Mouse (Mus musculus): ENCODE measurements around the gene Ube2f. TPM values are rescaled to one million over a fixed set of nuclear protein-coding genes. Genes with fewer than 3 reads are reported as not detected.

Gene Ube2f
- total RNA-seq, 1 experiment from 2014 or later: 40.9 TPM

- ATAC-seq (replicated peaks in 1 of 2; ENCODE audit: insufficient read depth in 1 of 2, low FRiP score in 2 of 2, low TSS enrichment in 1 of 2, low read depth in 1 of 2, poor library complexity in 2 of 2, severe bottlenecking in 2 of 2): no peak
These were observed 22.6 kb upstream of the Ube2f start for GRCm38 (mm10) chr1:91227381-91228054.

GRCm38 (mm10) chr1:91231142-91231541 is 19.0 kb upstream of the Ube2f start:
- ATAC-seq (replicated peaks in 1 of 2; ENCODE audit: insufficient read depth in 1 of 2, low FRiP score in 2 of 2, low TSS enrichment in 1 of 2, low read depth in 1 of 2, poor library complexity in 2 of 2, severe bottlenecking in 2 of 2): peak; percentile 44 to 68

GRCm38 (mm10) chr1:91231896-91232295 is 18.2 kb upstream of the Ube2f start:
- peak in 1 of 2 experiments; percentile 12; a peak in 1 of 4 replicates for ATAC-seq (replicated peaks in 1 of 2; ENCODE audit: insufficient read depth in 1 of 2, low FRiP score in 2 of 2, low TSS enrichment in 1 of 2, low read depth in 1 of 2, poor library complexity in 2 of 2, severe bottlenecking in 2 of 2)

GRCm38 (mm10) chr1:91235395-91235794 is 14.7 kb upstream of the Ube2f start:
- ATAC-seq (replicated peaks in 1 of 2; ENCODE audit: insufficient read depth in 1 of 2, low FRiP score in 2 of 2, low TSS enrichment in 1 of 2, low read depth in 1 of 2, poor library complexity in 2 of 2, severe bottlenecking in 2 of 2): peak; percentile 69 to 76

- ATAC-seq (replicated peaks in 1 of 2; ENCODE audit: insufficient read depth in 1 of 2, low FRiP score in 2 of 2, low TSS enrichment in 1 of 2, low read depth in 1 of 2, poor library complexity in 2 of 2, severe bottlenecking in 2 of 2): no peak
These were observed 12.4 kb upstream of the Ube2f start for GRCm38 (mm10) chr1:91237676-91238075.

GRCm38 (mm10) chr1:91239112-91239511 is 11.0 kb upstream of the Ube2f start:
- ATAC-seq (replicated peaks in 1 of 2; ENCODE audit: insufficient read depth in 1 of 2, low FRiP score in 2 of 2, low TSS enrichment in 1 of 2, low read depth in 1 of 2, poor library complexity in 2 of 2, severe bottlenecking in 2 of 2): peak; percentile 85

- no peak for ATAC-seq (replicated peaks in 1 of 2; ENCODE audit: insufficient read depth in 1 of 2, low FRiP score in 2 of 2, low TSS enrichment in 1 of 2, low read depth in 1 of 2, poor library complexity in 2 of 2, severe bottlenecking in 2 of 2)
These were observed 10.3 kb upstream of the Ube2f start for GRCm38 (mm10) chr1:91239800-91240199.

- no peak for ATAC-seq (replicated peaks in 1 of 2; ENCODE audit: insufficient read depth in 1 of 2, low FRiP score in 2 of 2, low TSS enrichment in 1 of 2, low read depth in 1 of 2, poor library complexity in 2 of 2, severe bottlenecking in 2 of 2)
These were observed 9.4 kb upstream of the Ube2f start for GRCm38 (mm10) chr1:91240685-91241084.

- ATAC-seq (replicated peaks in 1 of 2; ENCODE audit: insufficient read depth in 1 of 2, low FRiP score in 2 of 2, low TSS enrichment in 1 of 2, low read depth in 1 of 2, poor library complexity in 2 of 2, severe bottlenecking in 2 of 2): no peak
These were observed 8.9 kb upstream of the Ube2f start for GRCm38 (mm10) chr1:91241249-91241648.

GRCm38 (mm10) chr1:91248242-91248641 is 1.9 kb upstream of the Ube2f start:
- ATAC-seq (replicated peaks in 1 of 2; ENCODE audit: insufficient read depth in 1 of 2, low FRiP score in 2 of 2, low TSS enrichment in 1 of 2, low read depth in 1 of 2, poor library complexity in 2 of 2, severe bottlenecking in 2 of 2): no peak

GRCm38 (mm10) chr1:91248970-91249369 is 1.1 kb upstream of the Ube2f start:
- no peak for ATAC-seq (replicated peaks in 1 of 2; ENCODE audit: insufficient read depth in 1 of 2, low FRiP score in 2 of 2, low TSS enrichment in 1 of 2, low read depth in 1 of 2, poor library complexity in 2 of 2, severe bottlenecking in 2 of 2)

- ATAC-seq (replicated peaks in 1 of 2; ENCODE audit: insufficient read depth in 1 of 2, low FRiP score in 2 of 2, low TSS enrichment in 1 of 2, low read depth in 1 of 2, poor library complexity in 2 of 2, severe bottlenecking in 2 of 2): no peak
These were observed 477 bp downstream of the Ube2f start for GRCm38 (mm10) chr1:91250415-91251147.

GRCm38 (mm10) chr1:91251148-91251650 is 1.1 kb downstream of the Ube2f start:
- no peak for ATAC-seq (replicated peaks in 1 of 2; ENCODE audit: insufficient read depth in 1 of 2, low FRiP score in 2 of 2, low TSS enrichment in 1 of 2, low read depth in 1 of 2, poor library complexity in 2 of 2, severe bottlenecking in 2 of 2)

- peak; percentile 40 to 55; a peak in 2 of 4 replicates for ATAC-seq (replicated peaks in 1 of 2; ENCODE audit: insufficient read depth in 1 of 2, low FRiP score in 2 of 2, low TSS enrichment in 1 of 2, low read depth in 1 of 2, poor library complexity in 2 of 2, severe bottlenecking in 2 of 2)
These were observed 1.8 kb downstream of the Ube2f start for GRCm38 (mm10) chr1:91251927-91252326.

- ATAC-seq (replicated peaks in 1 of 2; ENCODE audit: insufficient read depth in 1 of 2, low FRiP score in 2 of 2, low TSS enrichment in 1 of 2, low read depth in 1 of 2, poor library complexity in 2 of 2, severe bottlenecking in 2 of 2): peak; percentile 54 to 68; a peak in 3 of 4 replicates
These were observed 7.8 kb downstream of the Ube2f start for GRCm38 (mm10) chr1:91257918-91258317.

- ATAC-seq (replicated peaks in 1 of 2; ENCODE audit: insufficient read depth in 1 of 2, low FRiP score in 2 of 2, low TSS enrichment in 1 of 2, low read depth in 1 of 2, poor library complexity in 2 of 2, severe bottlenecking in 2 of 2): no peak
These were observed 9.7 kb downstream of the Ube2f start for GRCm38 (mm10) chr1:91259794-91260193.

GRCm38 (mm10) chr1:91262508-91262907 is 12.4 kb downstream of the Ube2f start:
- no peak for ATAC-seq (replicated peaks in 1 of 2; ENCODE audit: insufficient read depth in 1 of 2, low FRiP score in 2 of 2, low TSS enrichment in 1 of 2, low read depth in 1 of 2, poor library complexity in 2 of 2, severe bottlenecking in 2 of 2)

- ATAC-seq (replicated peaks in 1 of 2; ENCODE audit: insufficient read depth in 1 of 2, low FRiP score in 2 of 2, low TSS enrichment in 1 of 2, low read depth in 1 of 2, poor library complexity in 2 of 2, severe bottlenecking in 2 of 2): no peak
These were observed 22.2 kb downstream of the Ube2f start for GRCm38 (mm10) chr1:91272260-91272659.

Data from hematopoietic stem cell, adult 5-6 weeks (primary cell).